In genomic region chr7:70330207-70330562, GRCm38 (mm10) we compare ENCODE assay signal across 11 mouse cellular contexts. TPM values are rescaled to one million over a fixed set of nuclear protein-coding genes. Genes with fewer than 3 reads are reported as not detected.
DNase-seq lines count a peak whose midpoint lies in the region; ATAC-seq and TF ChIP-seq lines count a peak whose summit lies in the region.
"Had no signal": no experiment of that assay in that cellular context is flagged by ENCODE, and none has a peak within 500 bp of the region (broad histone marks: within the 10 kb centered on the region; RNA-seq: fewer than 3 reads in every experiment).

No protein-coding gene starts in this region.

- H3K9me3 ChIP-seq in heart, embryonic 10.5 days: no peaks in the 10 kb centered on the region
- H3K9me3 ChIP-seq in E14TG2a.4 (ENCODE audit: low read length): no peaks in the 10 kb centered on the region
- no peaks in the 10 kb centered on the region for H3K9me3 ChIP-seq in forebrain, embryonic 12.5 days
- no peaks in the 10 kb centered on the region for H3K9me3 ChIP-seq in midbrain, embryonic 11.5 days (ENCODE audit: control insufficient read depth, low read length)

- H3K27ac ChIP-seq in heart, embryonic 10.5 days: no peak overlapping the region
- H3K27ac ChIP-seq in forebrain, embryonic 12.5 days: peak overlapping the region; percentile 93
- H3K27ac ChIP-seq in midbrain, embryonic 11.5 days (ENCODE audit: low read depth, low read length): peak overlapping the region; percentile 62

- WGBS in heart, embryonic 10.5 days: under 1% methylated on average over 12 of the region's 12 CpGs
- 2% methylated on average over 12 of the region's 12 CpGs for WGBS in forebrain, embryonic 12.5 days
- 2% methylated on average over 12 of the region's 12 CpGs for WGBS in midbrain, embryonic 11.5 days

- H3K4me1 ChIP-seq in heart, embryonic 10.5 days: peaks cover 38% of the 10 kb centered on the region
- H3K4me1 ChIP-seq in E14TG2a.4 (replicated peaks; ENCODE audit: low read depth, low read length): peaks cover 54% of the 10 kb centered on the region
- H3K4me1 ChIP-seq in forebrain, embryonic 12.5 days: peaks cover 51% of the 10 kb centered on the region
- H3K4me1 ChIP-seq in midbrain, embryonic 11.5 days (ENCODE audit: control insufficient read depth, insufficient read depth, low read length): peaks cover 14% of the 10 kb centered on the region

- no peak for ATAC-seq in forebrain, embryonic 12.5 days (ENCODE audit: low FRiP score)
- ATAC-seq in midbrain, embryonic 11.5 days (ENCODE audit: low FRiP score): no peak
- ATAC-seq in CD4-positive, CD25-positive, alpha-beta regulatory T cell, adult 4 months: no peak

- no peak for DNase-seq in heart, embryonic 10.5 days (ENCODE audit: low spot score)
- DNase-seq in heart, postnatal 25 days (ENCODE audit: low spot score): no peak
- peak; percentile 95 for DNase-seq in midbrain, embryonic 11.5 days (ENCODE audit: low spot score, missing footprints)
- no peak for DNase-seq in B cell, adult 2 months
- DNase-seq in cerebellum, adult 18-20 months: no peak
- DNase-seq: cerebellum, postnatal 36 days; layer of hippocampus, postnatal 36 days had no signal

- H3K4me3 ChIP-seq in heart, embryonic 10.5 days: peak overlapping the region; percentile 63; the same call in 1 of the 2 replicates
- peak overlapping the region; percentile 29; the same call in 1 of the 2 replicates for H3K4me3 ChIP-seq in E14TG2a.4 (replicated peaks; ENCODE audit: low read length)
- peak overlapping the region; percentile 41 for H3K4me3 ChIP-seq in forebrain, embryonic 12.5 days (replicated peaks)
- H3K4me3 ChIP-seq in midbrain, embryonic 11.5 days (ENCODE audit: low read depth, low read length): peak overlapping the region; percentile 18

- H3K9ac ChIP-seq in forebrain, embryonic 12.5 days: peak overlapping the region; percentile 63; the same call in 1 of the 2 replicates
- H3K9ac ChIP-seq in midbrain, embryonic 11.5 days (ENCODE audit: low read length): peak overlapping the region; percentile 57

- H3K27me3 ChIP-seq in heart, embryonic 10.5 days (ENCODE audit: insufficient read depth, poor library complexity, severe bottlenecking): peaks cover 99% of the 10 kb centered on the region
- H3K27me3 ChIP-seq in E14TG2a.4 (ENCODE audit: insufficient read depth, low read length): peaks cover 96% of the 10 kb centered on the region
- H3K27me3 ChIP-seq in forebrain, embryonic 12.5 days: peaks cover 93% of the 10 kb centered on the region
- H3K27me3 ChIP-seq in midbrain, embryonic 11.5 days (ENCODE audit: control insufficient read depth, insufficient read depth, low read length): peaks cover 86% of the 10 kb centered on the region

- no peak for TF ChIP-seq CTCF in E14TG2a.4 (conservative IDR thresholded peaks at IDR 0.05; ENCODE audit: low read length)

- intact Hi-C loops in heart, postnatal 25 days (cut with DNase I): loop anchor here (10.0 kb wide), 1 partner anchor 515 kb away; no protein-coding TSS in a partner anchor

- no peaks in the 10 kb centered on the region for H3K36me3 ChIP-seq in heart, embryonic 10.5 days
- no peaks in the 10 kb centered on the region for H3K36me3 ChIP-seq in E14TG2a.4 (ENCODE audit: insufficient read depth, low read length)
- no peaks in the 10 kb centered on the region for H3K36me3 ChIP-seq in forebrain, embryonic 12.5 days (replicated peaks)
- H3K36me3 ChIP-seq in midbrain, embryonic 11.5 days (ENCODE audit: control insufficient read depth, insufficient read depth, low read length): no peaks in the 10 kb centered on the region

- H3K4me2 ChIP-seq in forebrain, embryonic 12.5 days: peak overlapping the region; percentile 66
- peak overlapping the region; percentile 69 for H3K4me2 ChIP-seq in midbrain, embryonic 11.5 days

RNA-seq across cellular contexts. Expression of gene Nr2f2, which starts 36.4 kb away (rescaled TPM):
- polyA plus RNA-seq in heart, embryonic 10.5 days (2016; fragmentation: Nextera tagmentation; extraction: Ambion mirVana): 16.2 and 48.0 TPM in 2 replicates
- total RNA-seq in heart, postnatal 25 days (2021): 10 to 100 TPM; 19.9 to 25.0 TPM
- polyA plus RNA-seq in forebrain, embryonic 12.5 days (2016; fragmentation: Nextera tagmentation; extraction: Ambion mirVana): 129 and 162 TPM in 2 replicates
- 114 and 122 TPM in 2 replicates for polyA plus RNA-seq in midbrain, embryonic 11.5 days (2014; fragmentation: Nextera tagmentation; extraction: Ambion mirVana)
- not detected for polyA plus RNA-seq in CD4-positive, CD25-positive, alpha-beta regulatory T cell, adult 4 months (2017; shearing (Covaris generic))
- total RNA-seq: megakaryocyte-erythroid progenitor cell, adult 5-6 weeks had no signal

Comparison
In these comparisons a context has a peak if more than half of its experiments do, and no peak if none do; other contexts are left out.
1. RNA of gene Nr2f2, which starts 36.4 kb away (polyA plus RNA-seq): 129 to 162 TPM in forebrain, embryonic 12.5 days, 114 to 122 TPM in midbrain, embryonic 11.5 days and 16.2 to 48.0 TPM in heart, embryonic 10.5 days; not detected in CD4-positive, CD25-positive, alpha-beta regulatory T cell, adult 4 months; every median in the first group is over 10 times any median in the second.
2. Peak in every context shown above with its lines, with median percentiles within 50 percentile points of each other: H3K4me3 ChIP-seq.